Mouse (Mus musculus) C2C12 (cell line): Measurements from ENCODE around the gene Tssk3.

Experiments used
- CTCF ChIP-seq: IDR thresholded peaks from one replicate; pipeline ENCODE4 v1.5.1; 2011; ENCODE audit not compliant: control insufficient read depth, insufficient read depth, insufficient read length
- FOSL1 ChIP-seq: IDR thresholded peaks from one replicate; pipeline ENCODE4 v1.8.0; 2011; ENCODE audit warnings: mild to moderate bottlenecking, low read length; ENCODE audit not compliant: poor library complexity, insufficient read depth, severe bottlenecking

- TF ChIP-seq CTCF: no peak
- TF ChIP-seq FOSL1: no peak
Measured at GRCm38 (mm10) chr4:129508834-129509600, 18.2 kb upstream of the Tssk3 start.
